Mouse (Mus musculus) ES-Bruce4 (cell line): ENCODE data around the gene Gm10097.

Experiments
- CTCF ChIP-seq: IDR thresholded peaks from one replicate; pipeline ENCODE4 v1.8.1; 2011; ENCODE audit warnings: low read depth, low read length
- POLR2A ChIP-seq: IDR thresholded peaks from one replicate; pipeline ENCODE4 v1.8.1; 2011; ENCODE audit warnings: low read length; ENCODE audit not compliant: insufficient read depth

- TF ChIP-seq CTCF = no peak
- TF ChIP-seq POLR2A = no peak
Observed at GRCm38 (mm10) chr10:5056243-5056735, 12.7 kb upstream of the Gm10097 start.
